Mouse (Mus musculus): ENCODE data around the gene Crybb1.

DNA sequence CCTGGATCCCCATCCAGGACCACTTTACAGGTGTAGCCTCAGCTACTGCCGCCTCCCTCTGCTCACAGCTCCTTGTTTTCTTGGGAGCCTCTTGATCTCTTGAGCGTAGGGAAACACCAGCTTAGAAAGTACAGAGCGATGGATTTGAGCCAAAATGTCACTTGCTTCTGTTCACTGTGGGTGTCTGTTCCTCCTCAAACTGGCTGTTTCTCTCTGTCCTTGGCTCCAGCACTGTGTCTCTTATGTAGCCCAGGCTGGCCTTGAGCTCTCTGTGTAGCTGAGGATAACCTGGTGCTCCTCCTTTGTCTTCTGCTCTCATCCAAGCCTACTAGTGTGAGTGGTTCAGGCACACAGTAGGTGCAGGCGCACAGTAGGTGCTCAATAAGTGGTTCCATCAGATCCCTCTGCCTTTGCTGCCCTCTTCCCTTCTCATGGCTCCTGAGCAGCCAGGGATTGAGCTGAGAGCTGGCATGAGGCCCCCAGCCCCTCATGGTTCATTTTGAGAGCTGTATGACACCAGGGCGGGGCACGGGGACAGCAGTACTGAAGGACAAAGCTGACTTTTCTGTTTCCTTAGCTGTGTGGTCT lies 45.2 kb downstream of the Crybb1 start:
- no peak for TF ChIP-seq CTCF (IDR thresholded peaks at IDR 0.05; ENCODE audit: control insufficient read depth, insufficient read depth, insufficient read length)
- TF ChIP-seq MAX (IDR thresholded peaks at IDR 0.05) = no peak
- TF ChIP-seq CEBPB (IDR thresholded peaks at IDR 0.05; ENCODE audit: low read depth) = no peak

All from C2C12 (cell line).